Mouse (Mus musculus) forebrain, postnatal 0 days (tissue): ENCODE data around the gene Cacna1g. TPM values are rescaled to one million over a fixed set of nuclear protein-coding genes. Genes with fewer than 3 reads are reported as not detected.

Source experiments
- ATAC-seq: fragments of 200-750 bp; cut with Nextera tagmentation; 2 replicates; pipeline ENCODE4 v1.8.0; 2017; ENCODE audit warnings: mild to moderate bottlenecking, moderate library complexity
- DNase-seq: peaks from one replicate; pipeline ENCODE4 v3.0.0-alpha.2; 2015
- H3K27ac ChIP-seq: fragments of 300-500 bp; sonication (generic); 2 replicates; pipeline ENCODE4 v1.5.1; 2014; ENCODE audit warnings: low read depth, mild to moderate bottlenecking, antibody characterized with exemption, low read length, moderate library complexity, mixed read lengths
- H3K27me3 ChIP-seq: fragments of 300-500 bp; sonication (generic); 2 replicates; pipeline ENCODE4 v1.6.1; 2014; ENCODE audit warnings: mild to moderate bottlenecking, low read length, mixed read lengths; ENCODE audit not compliant: insufficient read depth
- H3K36me3 ChIP-seq: fragments of 300-500 bp; sonication (generic); 2 replicates; pipeline ENCODE4 v1.6.1; 2014; ENCODE audit warnings: mild to moderate bottlenecking, moderate library complexity; ENCODE audit not compliant: insufficient read depth
- H3K4me1 ChIP-seq: fragments of 300-500 bp; sonication (generic); 2 replicates; pipeline ENCODE4 v1.6.1; 2014; ENCODE audit warnings: antibody characterized with exemption; ENCODE audit not compliant: insufficient read depth
- H3K4me2 ChIP-seq: fragments of 300-500 bp; sonication (generic); 2 replicates; pipeline ENCODE4 v1.6.1; 2014; ENCODE audit warnings: low read depth, mild to moderate bottlenecking, moderate library complexity
- H3K4me3 ChIP-seq: fragments of 300-500 bp; sonication (generic); 2 replicates; pipeline ENCODE4 v1.5.1; 2014; ENCODE audit warnings: low read depth, low read length, mixed read lengths
- H3K9ac ChIP-seq: fragments of 300-500 bp; sonication (generic); 2 replicates; pipeline ENCODE4 v1.6.1; 2014; ENCODE audit warnings: mild to moderate bottlenecking
- H3K9me3 ChIP-seq: fragments of 300-500 bp; sonication (generic); 2 replicates; pipeline ENCODE4 v1.6.1; 2016; ENCODE audit warnings: low read length
- CTCF ChIP-seq: sonication (generic); IDR thresholded peaks from 2 replicates; pipeline ENCODE4 v1.5.1; 2016; ENCODE audit warnings: antibody characterized with exemption, control low read depth, low read depth
- WGBS: fragments of 180-500 bp; shearing (Covaris S2); extraction: QIAGEN DNeasy Blood & Tissue Kit; methylation state at CpG from one replicate; pipeline ENCODE4 v1.1.7; 2014; 5-methylcytosine and 5-hydroxymethylcytosine counted together
- polyA plus RNA-seq: library from polyadenylated mRNA; unstranded; fragments of >200 nt; fragmentation: Nextera tagmentation; extraction: Ambion mirVana; gene quantifications from 2 replicates; pipeline ENCODE4 v1.2.1, GENCODE M21; 2015
- total RNA-seq: library from RNA; depleted of rRNA; stranded (reverse); fragments of >200 nt; gene quantifications from 2 replicates; pipeline ENCODE4 v1.2.3, GENCODE M21; 2014

Cacna1g gene
- total and polyA plus RNA-seq, 2 experiments from 2014 or later = 5.3 to 62.9 TPM

- H3K9ac ChIP-seq = peak overlapping the region; percentile 68
- H3K4me2 ChIP-seq = peak overlapping the region; percentile 90
- under 1% methylated on average over 15 of the region's 15 CpGs for WGBS
- peak overlapping the region; percentile 60 for H3K27ac ChIP-seq
- no peaks in the 10 kb centered on the region for H3K36me3 ChIP-seq
- ATAC-seq (no peak), DNase-seq (no peak)
- H3K9me3 ChIP-seq = no peaks in the 10 kb centered on the region
- H3K27me3 ChIP-seq = peaks cover 6% of the 10 kb centered on the region
- H3K4me1 ChIP-seq = peaks cover 33% of the 10 kb centered on the region
- no peak for TF ChIP-seq CTCF
- peak overlapping the region; percentile 72 for H3K4me3 ChIP-seq
Observed at GRCm38 (mm10) chr11:94472585-94472915, 1.4 kb downstream of the Cacna1g start.

DNA sequence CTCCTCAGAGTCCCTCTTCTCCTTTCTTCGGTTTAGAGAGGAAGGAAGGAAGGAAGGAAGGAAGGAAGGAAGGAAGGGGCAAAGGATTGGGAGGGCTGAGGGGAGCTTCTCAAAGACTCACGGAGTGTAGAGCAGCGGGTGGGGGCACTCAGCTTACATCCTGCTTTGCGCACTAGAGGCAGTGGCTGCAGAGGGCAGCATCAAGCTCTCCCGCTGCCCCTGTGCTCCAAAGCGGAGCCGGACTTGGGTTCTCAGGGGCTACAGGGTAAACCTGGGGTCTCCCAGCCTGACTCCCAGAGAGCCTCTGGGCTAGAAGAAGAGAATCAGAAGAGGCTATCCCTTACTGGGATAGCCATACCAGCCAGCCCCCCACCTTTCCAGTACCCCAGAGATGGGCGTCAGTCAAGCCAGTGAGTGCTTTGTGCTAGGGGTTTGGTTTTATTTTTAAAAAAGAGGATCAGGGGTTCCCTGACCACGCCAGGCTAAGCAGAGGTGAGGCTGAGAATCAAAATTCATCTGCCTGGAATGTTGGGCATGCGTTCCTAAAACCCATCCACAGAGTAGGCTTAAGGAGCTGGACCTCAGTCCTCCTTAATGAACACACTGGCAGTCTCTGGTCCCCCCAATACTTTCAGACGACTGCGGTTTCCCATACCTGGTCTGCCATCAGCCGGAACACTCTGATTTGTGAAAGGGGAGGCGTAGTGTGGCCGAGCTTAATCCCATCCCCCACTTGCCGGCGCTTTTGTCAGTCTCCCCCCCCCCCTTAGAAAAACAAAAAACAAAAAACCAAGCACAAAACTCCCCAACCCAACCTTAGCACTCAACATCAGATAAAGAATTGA, 2.0 kb downstream of the Cacna1g start:
- WGBS = 9% methylated on average over 17 of the region's 17 CpGs
- no peak for ATAC-seq
- peak; percentile 27; the same call in 1 of the 2 replicates for TF ChIP-seq CTCF
- peak overlapping the region; percentile 90 for H3K4me2 ChIP-seq
- peak overlapping the region; percentile 72 for H3K4me3 ChIP-seq
- no peaks in the 10 kb centered on the region for H3K9me3 ChIP-seq
- no peak for DNase-seq
- H3K9ac ChIP-seq = peak overlapping the region; percentile 68
- peaks cover 6% of the 10 kb centered on the region for H3K27me3 ChIP-seq
- H3K4me1 ChIP-seq = peaks cover 33% of the 10 kb centered on the region
- peak overlapping the region; percentile 60 for H3K27ac ChIP-seq
- H3K36me3 ChIP-seq = no peaks in the 10 kb centered on the region

GRCm38 (mm10) chr11:94470391-94470790, 3.6 kb downstream of the Cacna1g start:
- peaks cover 29% of the 10 kb centered on the region for H3K4me1 ChIP-seq
- WGBS = 32% methylated on average over 6 of the region's 7 CpGs
- DNase-seq (no peak), ATAC-seq (no peak)
- no peak for TF ChIP-seq CTCF
- no peak overlapping the region for H3K9ac ChIP-seq
- H3K27me3 ChIP-seq = peaks cover 6% of the 10 kb centered on the region; the same call in 1 of the 2 replicates
- H3K4me3 ChIP-seq = no peak overlapping the region
- peak overlapping the region; percentile 90 for H3K4me2 ChIP-seq
- no peaks in the 10 kb centered on the region for H3K9me3 ChIP-seq
- no peaks in the 10 kb centered on the region for H3K36me3 ChIP-seq
- no peak overlapping the region for H3K27ac ChIP-seq

- no peak for TF ChIP-seq CTCF
- Histone ChIP-seq H3K27me3 (no peaks in the 10 kb centered on the region), H3K4me3 (no peak overlapping the region), H3K27ac (peak overlapping the region; percentile 90), H3K36me3 (0 out of 2 replicates have a peak, but pooled peaks cover 3% of the 10 kb centered on the region), H3K9me3 (no peaks in the 10 kb centered on the region), H3K4me2 (peak overlapping the region; percentile 33), H3K4me1 (peaks cover 35% of the 10 kb centered on the region), H3K9ac (peak overlapping the region; percentile 15)
- WGBS = 12% methylated on average over 9 of the region's 9 CpGs
- no peak for ATAC-seq
- DNase-seq = no peak
Observed at GRCm38 (mm10) chr11:94469136-94470064, 4.6 kb downstream of the Cacna1g start.

- no peaks in the 10 kb centered on the region for H3K9me3 ChIP-seq
- ATAC-seq (peak; percentile 95), DNase-seq (peak; percentile 97)
- H3K9ac ChIP-seq = no peak overlapping the region
- H3K4me2 ChIP-seq = peak overlapping the region; percentile 33
- no peak for TF ChIP-seq CTCF
- H3K4me3 ChIP-seq = no peak overlapping the region
- WGBS = 5% methylated on average over 4 of the region's 4 CpGs
- peak overlapping the region; percentile 90 for H3K27ac ChIP-seq
- H3K27me3 ChIP-seq = no peaks in the 10 kb centered on the region
- 0 out of 2 replicates have a peak, but pooled peaks cover 3% of the 10 kb centered on the region for H3K36me3 ChIP-seq
- H3K4me1 ChIP-seq = peaks cover 35% of the 10 kb centered on the region
Observed at GRCm38 (mm10) chr11:94468582-94469064, 5.4 kb downstream of the Cacna1g start.

DNA sequence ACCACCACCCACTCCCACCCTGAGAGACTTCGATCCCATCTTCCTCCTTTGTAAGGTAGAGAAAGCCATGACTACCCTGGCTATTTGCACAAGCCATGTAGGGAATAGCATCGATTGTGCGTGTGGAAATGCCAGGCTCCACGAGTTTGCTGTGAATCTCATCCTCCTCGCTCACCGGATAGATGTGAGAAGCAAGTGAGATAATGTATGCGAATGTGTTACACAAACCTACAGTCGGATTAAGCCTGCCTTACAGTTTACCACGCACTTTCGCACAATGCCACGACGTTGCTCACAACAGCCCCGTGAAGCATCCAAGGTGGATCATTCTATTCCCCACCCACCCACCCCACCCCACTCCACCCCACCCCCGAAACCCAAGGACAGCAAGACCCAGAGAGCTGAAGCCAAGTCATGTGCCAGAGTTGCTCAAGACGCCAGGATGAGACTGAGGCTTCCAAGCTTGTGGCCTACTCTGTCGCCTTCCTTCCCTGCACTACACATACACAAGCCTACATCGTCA, 7.6 kb downstream of the Cacna1g start:
- Histone ChIP-seq H3K27me3 (no peaks in the 10 kb centered on the region), H3K27ac (no peak overlapping the region), H3K4me1 (peaks cover 27% of the 10 kb centered on the region), H3K4me3 (no peak overlapping the region), H3K9ac (no peak overlapping the region), H3K9me3 (no peaks in the 10 kb centered on the region), H3K36me3 (0 out of 2 replicates have a peak, but pooled peaks cover 6% of the 10 kb centered on the region), H3K4me2 (no peak overlapping the region)
- DNase-seq (no peak), ATAC-seq (no peak)
- 77% methylated on average over 17 of the region's 17 CpGs for WGBS
- TF ChIP-seq CTCF = no peak
